Mouse (Mus musculus): ENCODE measurements around the gene Rassf6. TPM values are rescaled to one million over a fixed set of nuclear protein-coding genes. Genes with fewer than 3 reads are reported as not detected.
A peak's percentile ranks its signal among the peaks of the same experiment; 100 is the strongest.

Rassf6 gene
- polyA plus RNA-seq, 1 experiment from 2014 or later, result 0.14 TPM

DNA sequence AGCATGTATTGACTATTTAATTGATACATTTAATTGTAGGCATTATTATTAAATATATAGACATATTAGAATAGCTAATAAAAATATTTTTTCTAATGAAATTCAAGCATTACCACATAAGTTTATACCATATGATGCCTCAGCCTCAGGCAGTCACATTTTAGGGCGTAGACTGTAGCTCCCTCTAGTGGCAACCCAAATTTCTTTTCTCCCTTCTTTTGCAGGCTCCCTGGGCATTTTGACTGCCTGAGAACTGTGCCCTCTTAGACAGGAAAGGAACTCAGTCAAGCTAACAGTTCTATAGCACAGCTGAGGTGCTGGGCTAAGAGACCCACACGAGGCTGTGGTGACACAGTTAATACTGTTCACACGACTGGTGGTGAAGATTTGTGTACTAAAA, 12.3 kb upstream of the Rassf6 start:
- H3K9me3 ChIP-seq, result no peaks in the 10 kb centered on the region
- no peaks in the 10 kb centered on the region for H3K36me3 ChIP-seq
- H3K4me1 ChIP-seq, result no peaks in the 10 kb centered on the region
- no peak overlapping the region for H3K4me2 ChIP-seq (replicated peaks)
- no peak overlapping the region for H3K4me3 ChIP-seq
- ATAC-seq (replicated peaks), result peak; percentile 89
- no peaks in the 10 kb centered on the region for H3K27me3 ChIP-seq
- WGBS, result 8% methylated on average over 3 of the region's 3 CpGs
- no peak overlapping the region for H3K9ac ChIP-seq (replicated peaks)
- H3K27ac ChIP-seq (replicated peaks), result no peak overlapping the region

DNA sequence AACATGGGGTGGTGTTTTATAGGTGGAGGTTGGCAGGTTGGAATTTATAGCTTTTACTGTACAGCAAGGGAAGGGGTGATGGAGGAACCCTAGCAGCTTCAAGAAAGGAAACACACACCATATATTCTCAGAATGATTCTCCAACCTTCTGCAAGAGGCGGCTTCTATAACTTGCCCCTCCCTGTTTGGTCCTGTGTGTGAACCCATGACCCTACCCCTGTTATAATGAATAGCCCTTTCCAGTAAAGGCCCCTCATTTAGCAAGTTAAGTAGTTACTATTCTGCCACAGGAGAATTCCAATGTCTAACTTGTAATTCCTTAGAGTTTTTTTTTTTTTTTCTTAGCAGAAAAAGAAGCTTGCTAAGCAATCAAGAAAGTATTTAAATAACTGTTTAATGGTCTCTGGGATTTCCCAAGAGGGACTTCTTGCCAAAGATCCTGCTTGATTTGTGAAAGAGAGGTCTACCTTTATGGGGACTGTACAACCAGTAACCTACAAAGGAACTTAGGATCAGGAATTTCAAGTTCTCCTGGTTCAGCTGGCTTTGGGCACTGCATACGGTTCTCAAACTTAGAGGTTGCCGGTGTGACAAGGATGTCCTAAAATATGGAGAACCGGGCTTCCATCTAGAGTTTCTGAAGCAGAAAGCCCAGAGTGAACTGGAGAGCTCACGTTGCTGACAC, 10.2 kb upstream of the Rassf6 start:
- Histone ChIP-seq H3K4me3 (no peak overlapping the region), H3K9ac (replicated peaks) (no peak overlapping the region), H3K4me1 (no peaks in the 10 kb centered on the region), H3K27me3 (no peaks in the 10 kb centered on the region), H3K9me3 (no peaks in the 10 kb centered on the region), H3K27ac (replicated peaks) (no peak overlapping the region), H3K4me2 (replicated peaks) (no peak overlapping the region), H3K36me3 (no peaks in the 10 kb centered on the region)
- WGBS, result 75% methylated on average over 5 of the region's 5 CpGs
- no peak for ATAC-seq (replicated peaks)

GRCm38 (mm10) chr5:90647473-90647872, 7.0 kb upstream of the Rassf6 start:
- no peak overlapping the region for H3K4me3 ChIP-seq
- H3K4me1 ChIP-seq, result no peaks in the 10 kb centered on the region
- no peaks in the 10 kb centered on the region for H3K27me3 ChIP-seq
- ATAC-seq (replicated peaks), result no peak
- H3K4me2 ChIP-seq (replicated peaks), result no peak overlapping the region
- H3K9me3 ChIP-seq, result no peaks in the 10 kb centered on the region
- no peak overlapping the region for H3K27ac ChIP-seq (replicated peaks)
- H3K36me3 ChIP-seq, result no peaks in the 10 kb centered on the region
- 86% methylated on average over 5 of the region's 5 CpGs for WGBS
- H3K9ac ChIP-seq (replicated peaks), result no peak overlapping the region

DNA sequence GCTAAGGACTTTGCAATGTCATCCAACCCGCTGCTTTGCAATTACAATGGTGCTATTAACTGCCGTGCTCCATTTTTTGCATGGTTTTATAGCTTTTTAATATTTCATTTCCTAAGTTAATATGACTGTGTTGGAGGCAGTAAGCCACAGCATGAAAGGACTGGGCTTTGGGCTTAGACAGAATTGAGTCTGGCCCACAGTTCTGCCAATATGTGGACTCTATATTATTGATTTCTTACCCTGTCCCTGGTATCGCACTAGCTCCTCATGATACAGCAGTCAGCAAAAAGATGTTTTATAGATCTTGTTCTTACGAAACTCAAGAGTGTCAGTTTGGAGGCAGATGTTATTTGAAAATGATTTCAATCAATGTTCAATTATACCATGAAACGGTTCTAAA, 5.9 kb upstream of the Rassf6 start:
- H3K27me3 ChIP-seq, result no peaks in the 10 kb centered on the region
- H3K4me3 ChIP-seq, result no peak overlapping the region
- 92% methylated on average over 5 of the region's 5 CpGs for WGBS
- H3K27ac ChIP-seq (replicated peaks), result no peak overlapping the region
- no peaks in the 10 kb centered on the region for H3K36me3 ChIP-seq
- H3K9ac ChIP-seq (replicated peaks), result no peak overlapping the region
- H3K9me3 ChIP-seq, result no peaks in the 10 kb centered on the region
- H3K4me2 ChIP-seq (replicated peaks), result no peak overlapping the region
- ATAC-seq (replicated peaks), result no peak
- no peaks in the 10 kb centered on the region for H3K4me1 ChIP-seq

DNA sequence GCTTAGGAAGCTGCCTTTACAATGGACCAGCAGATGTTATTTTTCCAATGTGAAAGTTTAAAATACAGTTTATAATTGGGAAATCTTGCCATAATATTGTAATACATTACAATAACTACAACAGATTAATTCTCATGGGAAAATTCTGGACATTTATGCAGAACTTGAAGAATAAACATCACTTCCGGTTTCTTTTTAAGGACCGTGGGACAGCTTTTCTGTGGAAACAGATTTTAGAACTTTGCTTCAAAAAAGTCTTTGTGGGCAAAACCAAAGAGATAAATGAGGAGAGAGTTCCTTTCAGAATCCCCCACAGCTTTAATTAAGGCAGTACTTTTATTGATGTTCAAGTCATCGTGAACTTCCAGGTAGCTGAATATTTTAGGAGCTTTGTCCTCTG, 5.1 kb upstream of the Rassf6 start:
- ATAC-seq (replicated peaks), result no peak
- 48% methylated on average over 3 of the region's 3 CpGs for WGBS
- no peak overlapping the region for H3K27ac ChIP-seq (replicated peaks)
- peaks cover 2% of the 10 kb centered on the region for H3K4me1 ChIP-seq
- no peaks in the 10 kb centered on the region for H3K9me3 ChIP-seq
- H3K4me2 ChIP-seq (replicated peaks), result no peak overlapping the region
- no peak overlapping the region for H3K4me3 ChIP-seq
- no peaks in the 10 kb centered on the region for H3K36me3 ChIP-seq
- no peaks in the 10 kb centered on the region for H3K27me3 ChIP-seq
- H3K9ac ChIP-seq (replicated peaks), result no peak overlapping the region

GRCm38 (mm10) chr5:90641218-90641610, 757 bp upstream of the Rassf6 start:
- H3K27me3 ChIP-seq, result no peaks in the 10 kb centered on the region
- no peak overlapping the region for H3K9ac ChIP-seq (replicated peaks)
- H3K27ac ChIP-seq (replicated peaks), result no peak overlapping the region
- H3K9me3 ChIP-seq, result no peaks in the 10 kb centered on the region
- peaks cover 8% of the 10 kb centered on the region for H3K4me1 ChIP-seq
- no peak overlapping the region for H3K4me3 ChIP-seq
- WGBS, result 79% methylated on average over 10 of the region's 10 CpGs
- H3K36me3 ChIP-seq, result no peaks in the 10 kb centered on the region
- no peak overlapping the region for H3K4me2 ChIP-seq (replicated peaks)
- no peak for ATAC-seq (replicated peaks)

DNA sequence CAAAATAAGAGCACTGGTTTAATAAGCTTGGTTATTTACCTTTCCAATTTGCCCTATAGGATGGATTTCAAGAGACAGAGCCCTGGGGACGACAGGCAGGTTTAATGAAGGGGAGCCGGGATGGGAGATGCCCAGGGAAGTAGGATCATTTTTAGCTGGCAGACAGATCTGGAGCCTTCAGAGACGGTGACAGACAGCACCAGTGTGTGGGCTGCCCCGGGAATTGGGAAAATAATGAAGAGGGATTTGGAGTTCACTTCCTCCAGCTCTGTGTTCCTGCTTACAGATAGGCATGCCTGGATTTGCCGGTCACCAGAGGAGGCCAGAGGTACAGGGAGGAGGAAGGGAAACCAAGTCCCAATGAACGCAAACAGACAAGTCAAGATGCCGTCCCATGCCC, 5.6 kb downstream of the Rassf6 start:
- Histone ChIP-seq H3K4me1 (no peaks in the 10 kb centered on the region), H3K27me3 (no peaks in the 10 kb centered on the region), H3K9ac (replicated peaks) (no peak overlapping the region), H3K4me2 (replicated peaks) (no peak overlapping the region), H3K4me3 (no peak overlapping the region), H3K9me3 (no peaks in the 10 kb centered on the region), H3K36me3 (no peaks in the 10 kb centered on the region), H3K27ac (replicated peaks) (no peak overlapping the region)
- ATAC-seq (replicated peaks), result no peak
- WGBS, result 79% methylated on average over 7 of the region's 7 CpGs

DNA sequence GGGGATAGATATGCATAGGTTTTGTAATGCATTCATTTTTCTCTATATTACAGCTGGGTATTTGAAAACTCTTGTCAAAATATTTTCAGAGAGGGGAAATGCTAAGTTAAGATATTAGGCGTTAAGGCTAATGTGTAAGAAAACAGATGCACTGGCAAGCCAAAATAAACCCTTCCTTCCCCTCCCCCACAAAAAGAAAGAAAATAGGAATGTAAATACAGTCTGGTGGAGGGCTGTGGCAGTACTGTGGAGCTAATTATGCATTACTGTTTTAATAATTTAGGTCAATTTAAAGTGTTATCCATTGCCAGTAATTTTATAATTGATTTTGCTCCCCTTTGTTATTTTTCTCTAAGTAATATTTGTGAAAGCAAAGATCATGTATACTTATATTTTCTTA, 11.9 kb downstream of the Rassf6 start:
- H3K4me3 ChIP-seq, result no peak overlapping the region
- H3K9me3 ChIP-seq, result no peaks in the 10 kb centered on the region
- peaks cover 4% of the 10 kb centered on the region; the same call in 1 of the 2 replicates for H3K4me1 ChIP-seq
- H3K4me2 ChIP-seq (replicated peaks), result no peak overlapping the region
- H3K27me3 ChIP-seq, result no peaks in the 10 kb centered on the region
- peak; percentile 58 for ATAC-seq (replicated peaks)
- no peak overlapping the region for H3K9ac ChIP-seq (replicated peaks)
- no peak overlapping the region for H3K27ac ChIP-seq (replicated peaks)
- no peaks in the 10 kb centered on the region for H3K36me3 ChIP-seq
- WGBS, result 51% methylated on average over 1 of the region's 1 CpGs

DNA sequence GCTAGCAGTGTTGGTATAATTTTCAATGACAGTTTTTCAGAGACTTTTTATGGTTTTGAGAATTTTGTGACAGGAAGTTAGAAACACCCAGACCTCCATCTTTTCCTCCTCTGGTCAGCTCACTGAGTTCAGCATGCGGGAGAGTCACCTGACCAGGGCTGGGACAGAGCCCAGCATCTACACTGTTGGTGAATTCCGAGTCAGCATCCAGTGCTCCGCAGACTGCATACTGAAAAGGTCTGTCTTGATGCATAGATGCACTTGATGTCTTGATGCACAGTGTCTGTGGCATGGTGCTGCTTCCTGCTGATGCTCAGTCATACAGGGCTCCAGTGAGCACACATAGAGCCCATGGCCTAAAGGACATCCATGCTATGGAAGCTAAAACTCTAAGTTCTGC, 12.4 kb downstream of the Rassf6 start:
- peaks cover 4% of the 10 kb centered on the region; the same call in 1 of the 2 replicates for H3K4me1 ChIP-seq
- no peak overlapping the region for H3K9ac ChIP-seq (replicated peaks)
- H3K27ac ChIP-seq (replicated peaks), result no peak overlapping the region
- no peaks in the 10 kb centered on the region for H3K9me3 ChIP-seq
- no peak overlapping the region for H3K4me2 ChIP-seq (replicated peaks)
- no peaks in the 10 kb centered on the region for H3K36me3 ChIP-seq
- no peaks in the 10 kb centered on the region for H3K27me3 ChIP-seq
- WGBS, result 67% methylated on average over 3 of the region's 3 CpGs
- no peak overlapping the region for H3K4me3 ChIP-seq
- ATAC-seq (replicated peaks), result peak; percentile 41; the same call in 1 of the 2 replicates

GRCm38 (mm10) chr5:90627423-90627822, 13.0 kb downstream of the Rassf6 start:
- H3K4me3 ChIP-seq, result no peak overlapping the region
- 92% methylated on average over 4 of the region's 4 CpGs for WGBS

DNA sequence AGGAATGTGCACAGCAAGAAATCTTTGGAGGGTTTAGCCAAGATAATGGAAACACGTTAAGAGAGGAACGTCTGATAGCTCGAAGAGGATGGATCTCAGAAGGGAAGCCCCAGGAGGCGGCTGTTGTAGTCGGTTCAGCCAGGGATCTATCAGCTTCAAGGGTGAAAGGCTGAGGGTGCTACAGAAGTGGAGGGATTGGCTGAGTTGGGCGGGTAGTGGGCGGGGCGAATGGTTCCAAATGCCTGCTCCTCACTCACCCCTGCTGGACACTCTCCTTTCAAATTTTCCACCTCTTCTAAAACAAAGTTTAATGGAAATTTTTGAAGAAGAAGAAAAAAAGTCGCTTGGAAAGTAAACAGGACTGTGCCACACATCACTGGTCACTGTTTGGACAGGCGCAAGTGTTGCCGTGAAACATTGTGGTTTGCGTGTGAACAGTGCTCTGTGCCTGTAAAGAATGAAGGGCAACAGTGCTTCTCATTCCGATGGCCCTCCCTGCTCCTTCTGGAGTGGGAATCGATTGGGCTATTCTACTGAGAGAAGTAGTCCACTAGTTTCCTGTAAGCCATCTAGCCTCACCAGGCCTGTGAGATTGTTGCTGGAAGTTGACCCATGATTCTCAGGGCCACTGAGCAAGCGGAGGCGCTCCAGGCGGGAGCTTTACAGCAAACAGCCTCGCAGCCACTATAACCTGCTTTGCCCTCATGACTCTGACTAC, 15.6 kb downstream of the Rassf6 start:
- WGBS, result 82% methylated on average over 18 of the region's 18 CpGs
- no peaks in the 10 kb centered on the region for H3K9me3 ChIP-seq
- no peak overlapping the region for H3K4me3 ChIP-seq
- no peak for ATAC-seq (replicated peaks)
- H3K27me3 ChIP-seq, result no peaks in the 10 kb centered on the region
- no peak overlapping the region for H3K4me2 ChIP-seq (replicated peaks)
- no peak overlapping the region for H3K27ac ChIP-seq (replicated peaks)
- H3K9ac ChIP-seq (replicated peaks), result no peak overlapping the region
- peaks cover 4% of the 10 kb centered on the region; the same call in 1 of the 2 replicates for H3K4me1 ChIP-seq
- no peaks in the 10 kb centered on the region for H3K36me3 ChIP-seq

More at GRCm38 (mm10) chr5:90627423-90627822, 13.0 kb downstream of the Rassf6 start:
- no peak overlapping the region for H3K27ac ChIP-seq (replicated peaks)
- H3K9ac ChIP-seq (replicated peaks), result no peak overlapping the region
- H3K9me3 ChIP-seq, result no peaks in the 10 kb centered on the region
- no peaks in the 10 kb centered on the region for H3K36me3 ChIP-seq
- no peak overlapping the region for H3K4me2 ChIP-seq (replicated peaks)
- no peaks in the 10 kb centered on the region for H3K27me3 ChIP-seq
- no peak for ATAC-seq (replicated peaks)
- peaks cover 4% of the 10 kb centered on the region; the same call in 1 of the 2 replicates for H3K4me1 ChIP-seq

- no peaks in the 10 kb centered on the region for H3K36me3 ChIP-seq
- no peaks in the 10 kb centered on the region for H3K27me3 ChIP-seq
- no peak overlapping the region for H3K4me3 ChIP-seq
- no peak overlapping the region for H3K4me2 ChIP-seq (replicated peaks)
- 92% methylated on average over 2 of the region's 2 CpGs for WGBS
- no peak overlapping the region for H3K27ac ChIP-seq (replicated peaks)
- ATAC-seq (replicated peaks), result no peak
- H3K9ac ChIP-seq (replicated peaks), result no peak overlapping the region
- no peaks in the 10 kb centered on the region for H3K9me3 ChIP-seq
- peaks cover 3% of the 10 kb centered on the region; the same call in 1 of the 2 replicates for H3K4me1 ChIP-seq
These were observed 17.2 kb downstream of the Rassf6 start for GRCm38 (mm10) chr5:90623209-90623608.

All from forebrain, embryonic 15.5 days (tissue).